Mouse (Mus musculus) CH12.LX (cell line): Measurements from ENCODE around the gene Ly6g6d. TPM values are rescaled to one million over a fixed set of nuclear protein-coding genes. Genes with fewer than 3 reads are reported as not detected.

ENCODE experiments used
- DNase-seq: peaks from one replicate; pipeline ENCODE4 v3.0.0-alpha.2; 2013; ENCODE audit errors: extremely low read depth
- H3K27ac ChIP-seq: 2 replicates; pipeline ENCODE4 v1.5.1; 2012; ENCODE audit warnings: low read depth, mild to moderate bottlenecking, control low read depth, moderate library complexity; ENCODE audit not compliant: insufficient read depth
- H3K27me3 ChIP-seq: replicated peaks from 2 replicates; pipeline ENCODE3; 2012; ENCODE audit warnings: inconsistent platforms
- H3K36me3 ChIP-seq, 2 experiments: replicated peaks in 1 of 2; 2 replicates each; pipeline versions ENCODE3 to v1.6.1; 2012; ENCODE audit warnings: inconsistent platforms in 1 of 2, low read length in 1 of 2, mild to moderate bottlenecking in 1 of 2, mixed read lengths in 1 of 2, moderate library complexity in 1 of 2; ENCODE audit not compliant: control insufficient read depth in 1 of 2, insufficient read depth in 1 of 2
- H3K4me1 ChIP-seq, 2 experiments: 2 replicates each; pipeline ENCODE4 v1.6.1; 2012; ENCODE audit warnings: inconsistent platforms in 1 of 2, moderate library complexity in 1 of 2; ENCODE audit not compliant: insufficient read depth in 2 of 2, control insufficient read depth in 1 of 2
- H3K4me2 ChIP-seq: 2 replicates; pipeline ENCODE4 v1.6.1; 2012; ENCODE audit warnings: low read depth, mild to moderate bottlenecking, control low read depth; ENCODE audit not compliant: poor library complexity, insufficient read depth, severe bottlenecking
- H3K4me3 ChIP-seq, 3 experiments: fragments of 150-350 bp in 1 of 3; sonication (generic) in 1 of 3; replicated peaks in 1 of 3; 2 replicates each; pipeline versions ENCODE3 to v1.5.1; 2011 to 2012; ENCODE audit warnings: low read depth in 2 of 3, low read length in 2 of 3, mild to moderate bottlenecking in 2 of 3, moderate library complexity in 2 of 3, control low read depth in 1 of 3, improper control_type of control experiment in 1 of 3, inconsistent platforms in 1 of 3, mixed read lengths in 1 of 3; ENCODE audit not compliant: poor library complexity in 1 of 3
- H3K79me2 ChIP-seq: replicated peaks from 2 replicates; pipeline ENCODE4 v1.6.1; 2012; ENCODE audit warnings: mild to moderate bottlenecking, moderate library complexity; ENCODE audit not compliant: control insufficient read depth, poor library complexity, insufficient read depth, severe bottlenecking; ENCODE audit errors: extremely low read depth
- H3K9ac ChIP-seq: 2 replicates; pipeline ENCODE4 v1.6.1; 2012; ENCODE audit warnings: low read depth, mild to moderate bottlenecking, control low read depth, moderate library complexity; ENCODE audit not compliant: insufficient read depth
- H3K9me3 ChIP-seq: replicated peaks from 2 replicates; pipeline ENCODE3; 2012; ENCODE audit warnings: low read length, inconsistent platforms, mixed read lengths
- BHLHE40 ChIP-seq: IDR thresholded peaks from 2 replicates; pipeline ENCODE4 v1.6.1; 2011; ENCODE audit warnings: mild to moderate bottlenecking, low read depth, low read length, improper control_type of control experiment
- CHD1 ChIP-seq: IDR thresholded peaks from 2 replicates; pipeline ENCODE4 v1.6.1; 2012; ENCODE audit warnings: low read depth, low read length, improper control_type of control experiment, inconsistent platforms
- CHD2 ChIP-seq: IDR thresholded peaks from 2 replicates; pipeline ENCODE4 v1.6.1; 2011; ENCODE audit warnings: low read length, improper control_type of control experiment
- CTCF ChIP-seq, 2 experiments: IDR thresholded peaks in 1 of 2; conservative IDR thresholded peaks in 1 of 2; 2 replicates each; pipeline ENCODE4 v1.5.1; 2011 to 2012; ENCODE audit warnings: low read depth in 2 of 2, low read length in 2 of 2, improper control_type of control experiment in 1 of 2, inconsistent platforms in 1 of 2, mild to moderate bottlenecking in 1 of 2, moderate library complexity in 1 of 2
- E2F4 ChIP-seq: IDR thresholded peaks from 2 replicates; pipeline ENCODE4 v1.6.1; 2011; ENCODE audit warnings: low read depth, low read length, improper control_type of control experiment; ENCODE audit not compliant: insufficient replicate concordance
- ELF1 ChIP-seq: IDR thresholded peaks from 2 replicates; pipeline ENCODE4 v1.6.1; 2014; ENCODE audit warnings: low read depth, mild to moderate bottlenecking, inconsistent platforms, low read length, improper control_type of control experiment
- ETS1 ChIP-seq: conservative IDR thresholded peaks from 2 replicates; pipeline ENCODE4 v1.6.1; 2012; ENCODE audit warnings: low read depth, mild to moderate bottlenecking, inconsistent platforms, low read length, improper control_type of control experiment, moderate library complexity
- GABPA ChIP-seq: IDR thresholded peaks from 2 replicates; pipeline ENCODE4 v1.6.1; 2012; ENCODE audit warnings: low read depth, low read length, improper control_type of control experiment, inconsistent platforms; ENCODE audit not compliant: insufficient replicate concordance
- HCFC1 ChIP-seq: IDR thresholded peaks from 2 replicates; pipeline ENCODE4 v1.6.1; 2012; ENCODE audit warnings: low read depth, mild to moderate bottlenecking, inconsistent platforms, low read length, improper control_type of control experiment
- IRF4 ChIP-seq: IDR thresholded peaks from 2 replicates; pipeline ENCODE4 v1.6.1; 2014; ENCODE audit warnings: low read depth, mild to moderate bottlenecking, inconsistent platforms, low read length, improper control_type of control experiment
- JUN ChIP-seq: IDR thresholded peaks from 2 replicates; pipeline ENCODE4 v1.6.1; 2011; ENCODE audit warnings: low read depth, mild to moderate bottlenecking, low read length, improper control_type of control experiment, moderate library complexity; ENCODE audit not compliant: insufficient read depth
- KAT2A ChIP-seq: IDR thresholded peaks from 2 replicates; pipeline ENCODE4 v1.6.1; 2012; ENCODE audit warnings: low read length, improper control_type of control experiment, inconsistent platforms; ENCODE audit not compliant: insufficient replicate concordance
- MAZ ChIP-seq: IDR thresholded peaks from 2 replicates; pipeline ENCODE4 v1.6.1; 2012; ENCODE audit warnings: low read depth, mild to moderate bottlenecking, inconsistent platforms, low read length, improper control_type of control experiment, moderate library complexity
- MXI1 ChIP-seq: IDR thresholded peaks from 2 replicates; pipeline ENCODE4 v1.6.1; 2011; ENCODE audit warnings: mild to moderate bottlenecking, low read depth, low read length, improper control_type of control experiment
- NELFE ChIP-seq: IDR thresholded peaks from 2 replicates; pipeline ENCODE4 v1.6.1; 2011; ENCODE audit warnings: low read depth, low read length, improper control_type of control experiment
- NRF1 ChIP-seq: IDR thresholded peaks from 2 replicates; pipeline ENCODE4 v1.6.1; 2014; ENCODE audit warnings: low read depth, mild to moderate bottlenecking, inconsistent platforms, low read length, improper control_type of control experiment, moderate library complexity
- PAX5 ChIP-seq: IDR thresholded peaks from 2 replicates; pipeline ENCODE4 v1.6.1; 2012; ENCODE audit warnings: low read length, inconsistent platforms, mixed read lengths
- POLR2A ChIP-seq: IDR thresholded peaks from 2 replicates; pipeline ENCODE4 v1.6.1; 2011; ENCODE audit warnings: low read depth, mild to moderate bottlenecking, improper control_type of control experiment, low read length
- POLR2AphosphoS2 ChIP-seq: IDR thresholded peaks from 2 replicates; pipeline ENCODE4 v1.6.1; 2011; ENCODE audit warnings: low read depth, low read length, improper control_type of control experiment
- SIN3A ChIP-seq: IDR thresholded peaks from 2 replicates; pipeline ENCODE4 v1.6.1; 2012; ENCODE audit warnings: low read length, improper control_type of control experiment, inconsistent platforms
- TBP ChIP-seq: conservative IDR thresholded peaks from 2 replicates; pipeline ENCODE4 v1.6.1; 2011; ENCODE audit warnings: low read depth, low read length, improper control_type of control experiment
- TCF12 ChIP-seq: IDR thresholded peaks from 2 replicates; pipeline ENCODE4 v1.6.1; 2014; ENCODE audit warnings: low read depth, mild to moderate bottlenecking, inconsistent platforms, low read length, improper control_type of control experiment
- UBTF ChIP-seq: IDR thresholded peaks from 2 replicates; pipeline ENCODE4 v1.6.1; 2012; ENCODE audit warnings: low read depth, mild to moderate bottlenecking, inconsistent platforms, low read length, improper control_type of control experiment, moderate library complexity
- ZMIZ1 ChIP-seq: IDR thresholded peaks from 2 replicates; pipeline ENCODE4 v1.6.1; 2012; ENCODE audit warnings: low read depth, mild to moderate bottlenecking, inconsistent platforms, low read length, improper control_type of control experiment
- ZNF384 ChIP-seq: IDR thresholded peaks from 2 replicates; pipeline ENCODE4 v1.6.1; 2012; ENCODE audit warnings: low read depth, low read length, improper control_type of control experiment, inconsistent platforms
- dilution Hi-C: fragments of 300-500 bp; cut with MboI; formaldehyde crosslinking; loops from 2 replicates; pipeline ENCODE4 v1.14.3; 2020; ENCODE audit warnings: low sequenced_read_pairs; ENCODE audit not compliant: extremely low pct_unique_long_range_greater_than_20kb, extremely low pct_ligation_motif_present
- in situ Hi-C: fragments of 300-500 bp; cut with MboI; formaldehyde crosslinking; loops from 3 replicates; pipeline ENCODE4 v1.14.3; 2019; ENCODE audit warnings: low sequenced_read_pairs, low pct_ligation_motif_present, low pct_unique_long_range_greater_than_20kb, mixed read lengths
- polyA plus RNA-seq: library from polyadenylated mRNA; unstranded; fragments of >175 nt; gene quantifications from 2 replicates; pipeline ENCODE4 v1.2.1, GENCODE M21; 2012; ENCODE audit warnings: low read depth; ENCODE audit not compliant: insufficient read length
- total RNA-seq, 2 experiments: library from RNA; depleted of rRNA; stranded (reverse); fragments of 300-350 nt in 1 of 2; fragments of >200 nt in 1 of 2; gene quantifications; 2 replicates each; pipeline ENCODE4 v1.2.3; 2012 to 2014

Ly6g6d gene
- total and polyA plus RNA-seq, 3 experiments, result 0.44 TPM; not detected in 2

DNA sequence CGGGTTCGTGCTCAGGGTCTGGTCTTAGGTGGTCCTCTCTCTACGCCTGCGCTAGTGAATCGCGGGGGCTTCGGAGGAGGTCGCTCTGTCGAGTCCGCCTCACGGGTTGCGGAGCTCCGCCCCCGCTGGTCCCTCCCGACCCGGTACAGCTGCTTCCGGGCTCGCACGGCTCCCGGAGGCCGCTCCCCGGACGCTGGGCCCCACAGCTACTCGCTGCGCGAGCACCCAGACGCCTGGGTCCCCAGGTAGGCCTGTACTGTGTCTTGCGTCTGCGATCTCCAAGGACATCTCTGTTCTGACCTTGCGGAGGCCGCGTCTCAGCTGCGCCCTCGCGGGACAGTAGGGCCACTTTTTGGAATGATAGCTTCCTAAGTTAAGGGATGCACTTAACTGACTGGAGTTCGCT is 48.3 kb upstream of the Ly6g6d start, which contains the start of gene D17H6S53E:
TSS of gene D17H6S53E (plus strand) at position 168 of the 406 bp plus-strand sequence.
- peaks cover 5 to 43% of the 10 kb centered on the region in 2 experiments for H3K4me1 ChIP-seq
- peak; percentile 66 for DNase-seq
- dilution Hi-C loops, result no loop called here

DNA sequence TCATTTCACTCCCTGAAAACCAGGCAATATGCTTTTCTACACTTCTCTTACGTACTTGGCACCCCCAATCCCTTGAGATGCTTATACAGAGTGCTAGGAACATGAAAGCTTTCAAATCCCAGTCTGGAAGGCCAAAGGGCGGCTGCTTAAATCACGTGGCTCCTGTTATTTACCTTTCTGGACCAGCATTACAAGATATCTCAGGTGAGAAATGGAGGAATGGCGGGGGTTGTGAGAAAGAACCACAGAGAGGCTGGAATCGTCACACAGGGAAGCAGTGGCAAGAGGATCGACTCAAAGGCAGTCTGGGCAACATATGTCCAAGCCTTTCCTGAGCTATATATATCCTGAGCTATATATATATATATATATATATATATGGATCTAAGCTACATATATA is 47.7 kb upstream of the Ly6g6d start:
- H3K4me1 ChIP-seq, result peaks cover 5 to 43% of the 10 kb centered on the region in 2 experiments
- peak overlapping the region; percentile 95 for H3K9ac ChIP-seq
- dilution Hi-C loops (no loop called here), in situ Hi-C loops (no loop called here)
- TF ChIP-seq POLR2AphosphoS2, result peak; percentile 63; the same call in 1 of the 2 replicates
- no peak for TF ChIP-seq JUN
- no peak for TF ChIP-seq CHD1
- TF ChIP-seq ETS1, result no peak
- no peak for TF ChIP-seq PAX5
- H3K4me3 ChIP-seq, result peak overlapping the region in 2 of 3 experiments; percentile 74 to 87
- no peaks in the 10 kb centered on the region for H3K27me3 ChIP-seq
- H3K36me3 ChIP-seq, result peaks cover 29 to 48% of the 10 kb centered on the region in 2 experiments
- DNase-seq, result no peak
- H3K9me3 ChIP-seq, result no peaks in the 10 kb centered on the region
- peak overlapping the region; percentile 81 for H3K4me2 ChIP-seq
- peaks cover 41% of the 10 kb centered on the region for H3K79me2 ChIP-seq
- H3K27ac ChIP-seq, result 0 out of 2 replicates have a peak overlapping the region, but pooled peaks have one; percentile 12

More for the DNA sequence above, 48.3 kb upstream of the Ly6g6d start, which contains the start of gene D17H6S53E:
- H3K36me3 ChIP-seq, result peaks cover 29 to 54% of the 10 kb centered on the region in 2 experiments
- H3K79me2 ChIP-seq, result peaks cover 37% of the 10 kb centered on the region
- H3K9ac ChIP-seq, result peak within 1 kb of the TSS; percentile 95
- peak within 1 kb of the TSS; percentile 81 for H3K4me2 ChIP-seq
- no peaks in the 10 kb centered on the region for H3K9me3 ChIP-seq
- in situ Hi-C loops, result no loop called here
- TF ChIP-seq MAZ, result 0 out of 2 replicates have a peak, but pooled peaks have one; percentile 8
- TF ChIP-seq TCF12, result peak; percentile 79; the same call in 1 of the 2 replicates
- peak; percentile 81 for TF ChIP-seq POLR2A
- TF ChIP-seq ZMIZ1, result peak; percentile 80
- TF ChIP-seq MXI1, result peak; percentile 64
- TF ChIP-seq TBP, result peak; percentile 51; the same call in 1 of the 2 replicates
- TF ChIP-seq E2F4, result no peak
- TF ChIP-seq ZNF384, result no peak
- peak; percentile 97 for TF ChIP-seq UBTF
- TF ChIP-seq GABPA, result no peak
- no peak; the same call in 1 of the 2 replicates for TF ChIP-seq NELFE
- peak; percentile 81 for TF ChIP-seq NRF1
- 0 out of 2 replicates have a peak, but pooled peaks have one; percentile 59 for TF ChIP-seq KAT2A
- TF ChIP-seq IRF4, result peak; percentile 52; the same call in 1 of the 2 replicates
- TF ChIP-seq HCFC1, result peak; percentile 60; the same call in 1 of the 2 replicates
- peak; percentile 88 for TF ChIP-seq ELF1
- TF ChIP-seq CTCF (conservative IDR thresholded peaks at IDR 0.05 in 1 of 2, IDR thresholded peaks at IDR 0.05 in 1 of 2; ENCODE audit: low read depth in 2 of 2, low read length in 2 of 2), result no peak
- peak; percentile 89 for TF ChIP-seq SIN3A
- TF ChIP-seq BHLHE40, result peak; percentile 44
- peak; percentile 40; the same call in 1 of the 2 replicates for TF ChIP-seq ETS1
- TF ChIP-seq CHD2, result 0 out of 2 replicates have a peak, but pooled peaks have one; percentile 23
- TF ChIP-seq, all 38 proteins: peak for 16
- Histone ChIP-seq H3K27me3 (no peaks in the 10 kb centered on the region), H3K27ac (peak within 1 kb of the TSS; percentile 57), H3K4me3 (peak within 1 kb of the TSS; percentile 74 to 87 (median 86))
